Mouse (Mus musculus): ENCODE data around the gene Phc3. TPM values are rescaled to one million over a fixed set of nuclear protein-coding genes. Genes with fewer than 3 reads are reported as not detected.
A peak's percentile ranks its signal among the peaks of the same experiment; 100 is the strongest.
"Not testable (repeated sequence)": the region's sequence is repeated elsewhere in the genome, so short reads cannot be mapped to it uniquely, and the experiment has no call there.

The Phc3 gene
- polyA plus RNA-seq, 1 experiment = 11.4 TPM

GRCm38 (mm10) chr3:30868176-30868575, 101.0 kb downstream of the Phc3 start:
- Histone ChIP-seq H3K36me3 (ENCODE audit: control insufficient read depth, insufficient read depth, low read length) (no peaks in the 10 kb centered on the region), H3K27me3 (ENCODE audit: control insufficient read depth, insufficient read depth, low read length) (no peaks in the 10 kb centered on the region), H3K27ac (ENCODE audit: control insufficient read depth, insufficient read depth, low read depth, low read length) (no peak overlapping the region), H3K4me1 (ENCODE audit: control insufficient read depth, insufficient read depth, low read length) (peaks cover 2% of the 10 kb centered on the region; the same call in 1 of the 2 replicates), H3K4me3 (ENCODE audit: control insufficient read depth, low read depth, low read length) (no peak overlapping the region)
- TF ChIP-seq POLR2A (IDR thresholded peaks at IDR 0.05; ENCODE audit: control insufficient read depth, low read depth, low read length) (no peak), CTCF (IDR thresholded peaks at IDR 0.05; ENCODE audit: control insufficient read depth, insufficient read depth, insufficient replicate concordance, low read depth, low read length) (no peak)

- Histone ChIP-seq H3K4me1 (ENCODE audit: control insufficient read depth, insufficient read depth, low read length) (peaks cover 2% of the 10 kb centered on the region; the same call in 1 of the 2 replicates), H3K27me3 (ENCODE audit: control insufficient read depth, insufficient read depth, low read length) (no peaks in the 10 kb centered on the region), H3K4me3 (ENCODE audit: control insufficient read depth, low read depth, low read length) (no peak overlapping the region), H3K36me3 (ENCODE audit: control insufficient read depth, insufficient read depth, low read length) (no peaks in the 10 kb centered on the region), H3K27ac (ENCODE audit: control insufficient read depth, insufficient read depth, low read depth, low read length) (no peak overlapping the region)
- TF ChIP-seq POLR2A (IDR thresholded peaks at IDR 0.05; ENCODE audit: control insufficient read depth, low read depth, low read length) (no peak), CTCF (IDR thresholded peaks at IDR 0.05; ENCODE audit: control insufficient read depth, insufficient read depth, insufficient replicate concordance, low read depth, low read length) (no peak)
Observed at GRCm38 (mm10) chr3:30864640-30865039, 104.6 kb downstream of the Phc3 start.

GRCm38 (mm10) chr3:30863712-30864435, 105.3 kb downstream of the Phc3 start:
- H3K36me3 ChIP-seq (ENCODE audit: control insufficient read depth, insufficient read depth, low read length) = no peaks in the 10 kb centered on the region
- peaks cover 2% of the 10 kb centered on the region; the same call in 1 of the 2 replicates for H3K4me1 ChIP-seq (ENCODE audit: control insufficient read depth, insufficient read depth, low read length)
- H3K4me3 ChIP-seq (ENCODE audit: control insufficient read depth, low read depth, low read length) = no peak overlapping the region
- no peaks in the 10 kb centered on the region for H3K27me3 ChIP-seq (ENCODE audit: control insufficient read depth, insufficient read depth, low read length)
- TF ChIP-seq POLR2A (IDR thresholded peaks at IDR 0.05; ENCODE audit: control insufficient read depth, low read depth, low read length) (no peak), CTCF (IDR thresholded peaks at IDR 0.05; ENCODE audit: control insufficient read depth, insufficient read depth, insufficient replicate concordance, low read depth, low read length) (no peak)
- H3K27ac ChIP-seq (ENCODE audit: control insufficient read depth, insufficient read depth, low read depth, low read length) = no peak overlapping the region

- Histone ChIP-seq H3K27ac (ENCODE audit: control insufficient read depth, insufficient read depth, low read depth, low read length) (no peak overlapping the region), H3K4me3 (ENCODE audit: control insufficient read depth, low read depth, low read length) (no peak overlapping the region), H3K36me3 (ENCODE audit: control insufficient read depth, insufficient read depth, low read length) (no peaks in the 10 kb centered on the region), H3K4me1 (ENCODE audit: control insufficient read depth, insufficient read depth, low read length) (peaks cover 4% of the 10 kb centered on the region), H3K27me3 (ENCODE audit: control insufficient read depth, insufficient read depth, low read length) (no peaks in the 10 kb centered on the region)
- TF ChIP-seq POLR2A (IDR thresholded peaks at IDR 0.05; ENCODE audit: control insufficient read depth, low read depth, low read length) (no peak), CTCF (IDR thresholded peaks at IDR 0.05; ENCODE audit: control insufficient read depth, insufficient read depth, insufficient replicate concordance, low read depth, low read length) (no peak)
Observed at GRCm38 (mm10) chr3:30860705-30861104, 108.5 kb downstream of the Phc3 start.

GRCm38 (mm10) chr3:30859599-30859998, 109.6 kb downstream of the Phc3 start:
- not testable (repeated sequence) for H3K4me1 ChIP-seq (ENCODE audit: control insufficient read depth, insufficient read depth, low read length); H3K36me3 ChIP-seq (ENCODE audit: control insufficient read depth, insufficient read depth, low read length); H3K4me3 ChIP-seq (ENCODE audit: control insufficient read depth, low read depth, low read length); H3K27ac ChIP-seq (ENCODE audit: control insufficient read depth, insufficient read depth, low read depth, low read length); H3K27me3 ChIP-seq (ENCODE audit: control insufficient read depth, insufficient read depth, low read length)

GRCm38 (mm10) chr3:30855604-30856458, 113.4 kb downstream of the Phc3 start, which contains the start of gene Gpr160:
Gene Gpr160 (plus strand): TSS chr3:30855950.
- Histone ChIP-seq H3K4me3 (ENCODE audit: control insufficient read depth, low read depth, low read length) (peak within 1 kb of the TSS; percentile 99), H3K36me3 (ENCODE audit: control insufficient read depth, insufficient read depth, low read length) (no peaks in the 10 kb centered on the region), H3K4me1 (ENCODE audit: control insufficient read depth, insufficient read depth, low read length) (peaks cover 8% of the 10 kb centered on the region), H3K27ac (ENCODE audit: control insufficient read depth, insufficient read depth, low read depth, low read length) (peak within 1 kb of the TSS; percentile 98), H3K27me3 (ENCODE audit: control insufficient read depth, insufficient read depth, low read length) (no peaks in the 10 kb centered on the region)
- TF ChIP-seq POLR2A (IDR thresholded peaks at IDR 0.05; ENCODE audit: control insufficient read depth, low read depth, low read length) (peak; percentile 89), CTCF (IDR thresholded peaks at IDR 0.05; ENCODE audit: control insufficient read depth, insufficient read depth, insufficient replicate concordance, low read depth, low read length) (peak; percentile 65)

- Histone ChIP-seq H3K4me1 (ENCODE audit: control insufficient read depth, insufficient read depth, low read length) (peaks cover 8% of the 10 kb centered on the region), H3K4me3 (ENCODE audit: control insufficient read depth, low read depth, low read length) (no peak overlapping the region), H3K36me3 (ENCODE audit: control insufficient read depth, insufficient read depth, low read length) (no peaks in the 10 kb centered on the region), H3K27me3 (ENCODE audit: control insufficient read depth, insufficient read depth, low read length) (no peaks in the 10 kb centered on the region), H3K27ac (ENCODE audit: control insufficient read depth, insufficient read depth, low read depth, low read length) (no peak overlapping the region)
- TF ChIP-seq POLR2A (IDR thresholded peaks at IDR 0.05; ENCODE audit: control insufficient read depth, low read depth, low read length) (no peak), CTCF (IDR thresholded peaks at IDR 0.05; ENCODE audit: control insufficient read depth, insufficient read depth, insufficient replicate concordance, low read depth, low read length) (no peak)
Observed at GRCm38 (mm10) chr3:30853596-30853995, 115.6 kb downstream of the Phc3 start.
